Mouse (Mus musculus) stomach, embryonic 16.5 days (tissue): ENCODE results near the gene Spata5. TPM values are rescaled to one million over a fixed set of nuclear protein-coding genes. Genes with fewer than 3 reads are reported as not detected.

Source experiments
- polyA plus RNA-seq: library from polyadenylated mRNA; unstranded; fragments of >200 nt; fragmentation: Nextera tagmentation; extraction: Ambion mirVana; gene quantifications from 2 replicates; pipeline ENCODE4 v1.2.1, GENCODE M21; 2015

Spata5 gene
- polyA plus RNA-seq, 1 experiment from 2014 or later, result 28.0 TPM

Other genes starting within 250 kb of the Spata5 start
- gene Il21, start 187.3 kb upstream of the Spata5 start, polyA plus RNA-seq, result not detected in 2 replicates
- 5.6 and 6.5 TPM in 2 replicates for gene Bbs12, start 107.3 kb upstream of the Spata5 start, polyA plus RNA-seq
- 2.5 and 3.0 TPM in 2 replicates for gene Cetn4, start 107.2 kb upstream of the Spata5 start, polyA plus RNA-seq
- 2.0 and 2.3 TPM in 2 replicates for gene Fgf2, start 71.5 kb upstream of the Spata5 start, polyA plus RNA-seq
- gene Nudt6, start 315 bp downstream of the Spata5 start, polyA plus RNA-seq, result 6.0 and 8.5 TPM in 2 replicates
- 12.8 and 13.5 TPM in 2 replicates for gene Spry1, start 220.1 kb downstream of the Spata5 start, polyA plus RNA-seq